Mouse (Mus musculus): ENCODE data around the gene Gm10718. TPM values are rescaled to one million over a fixed set of nuclear protein-coding genes. Genes with fewer than 3 reads are reported as not detected.
"Not testable (repeated sequence)": the region's sequence is repeated elsewhere in the genome, so short reads cannot be mapped to it uniquely, and the experiment has no call there.

The Gm10718 gene
- total and polyA plus RNA-seq, 3 experiments = 0.47 TPM; not detected in 2

GRCm38 (mm10) chr9:3027200-3027599 lies 3.9 kb downstream of the Gm10718 start:
- H3K4me2 ChIP-seq (ENCODE audit: insufficient read depth, low read depth, poor library complexity, severe bottlenecking); DNase-seq (ENCODE audit: extremely low read depth); H3K27me3 ChIP-seq (replicated peaks); in situ Hi-C loops (cut with MboI; ENCODE audit: low pct_ligation_motif_present, low pct_unique_long_range_greater_than_20kb, low sequenced_read_pairs); H3K27ac ChIP-seq (ENCODE audit: insufficient read depth, low read depth); dilution Hi-C loops (cut with MboI; ENCODE audit: extremely low pct_ligation_motif_present, extremely low pct_unique_long_range_greater_than_20kb, low sequenced_read_pairs); H3K4me1 ChIP-seq (ENCODE audit: control insufficient read depth in 1 of 2, insufficient read depth in 2 of 2); H3K36me3 ChIP-seq (replicated peaks in 1 of 2; ENCODE audit: control insufficient read depth in 1 of 2, insufficient read depth in 1 of 2, low read length in 1 of 2); H3K4me3 ChIP-seq (replicated peaks in 1 of 3; ENCODE audit: low read depth in 2 of 3, low read length in 2 of 3, poor library complexity in 1 of 3); H3K9ac ChIP-seq (ENCODE audit: insufficient read depth, low read depth); H3K79me2 ChIP-seq (replicated peaks; ENCODE audit: control insufficient read depth, extremely low read depth, insufficient read depth, poor library complexity, severe bottlenecking); H3K9me3 ChIP-seq (replicated peaks; ENCODE audit: low read length): not testable (repeated sequence)
- peak in 1 of 2 experiments; percentile 43; a peak in 1 of 4 replicates for TF ChIP-seq CTCF (conservative IDR thresholded peaks at IDR 0.05 in 1 of 2, IDR thresholded peaks at IDR 0.05 in 1 of 2; ENCODE audit: low read depth in 2 of 2, low read length in 2 of 2)

- H3K36me3 ChIP-seq (replicated peaks in 1 of 2; ENCODE audit: control insufficient read depth in 1 of 2, insufficient read depth in 1 of 2, low read length in 1 of 2); H3K4me2 ChIP-seq (ENCODE audit: insufficient read depth, low read depth, poor library complexity, severe bottlenecking); H3K27me3 ChIP-seq (replicated peaks); H3K4me1 ChIP-seq (ENCODE audit: control insufficient read depth in 1 of 2, insufficient read depth in 2 of 2); H3K4me3 ChIP-seq (replicated peaks in 1 of 3; ENCODE audit: low read depth in 2 of 3, low read length in 2 of 3, poor library complexity in 1 of 3); dilution Hi-C loops (cut with MboI; ENCODE audit: extremely low pct_ligation_motif_present, extremely low pct_unique_long_range_greater_than_20kb, low sequenced_read_pairs); in situ Hi-C loops (cut with MboI; ENCODE audit: low pct_ligation_motif_present, low pct_unique_long_range_greater_than_20kb, low sequenced_read_pairs); H3K79me2 ChIP-seq (replicated peaks; ENCODE audit: control insufficient read depth, extremely low read depth, insufficient read depth, poor library complexity, severe bottlenecking); H3K27ac ChIP-seq (ENCODE audit: insufficient read depth, low read depth); H3K9ac ChIP-seq (ENCODE audit: insufficient read depth, low read depth); H3K9me3 ChIP-seq (replicated peaks; ENCODE audit: low read length); DNase-seq (ENCODE audit: extremely low read depth): not testable (repeated sequence)
- TF ChIP-seq CTCF (conservative IDR thresholded peaks at IDR 0.05 in 1 of 2, IDR thresholded peaks at IDR 0.05 in 1 of 2; ENCODE audit: low read depth in 2 of 2, low read length in 2 of 2) = 0 out of 4 replicates have a peak, but pooled peaks of 1 of the 2 experiments have one; percentile 16
Measured at GRCm38 (mm10) chr9:3029276-3030000, 6.1 kb downstream of the Gm10718 start.

- H3K27ac ChIP-seq (ENCODE audit: insufficient read depth, low read depth); H3K4me1 ChIP-seq (ENCODE audit: control insufficient read depth in 1 of 2, insufficient read depth in 2 of 2); dilution Hi-C loops (cut with MboI; ENCODE audit: extremely low pct_ligation_motif_present, extremely low pct_unique_long_range_greater_than_20kb, low sequenced_read_pairs); H3K9me3 ChIP-seq (replicated peaks; ENCODE audit: low read length); in situ Hi-C loops (cut with MboI; ENCODE audit: low pct_ligation_motif_present, low pct_unique_long_range_greater_than_20kb, low sequenced_read_pairs); H3K4me3 ChIP-seq (replicated peaks in 1 of 3; ENCODE audit: low read depth in 2 of 3, low read length in 2 of 3, poor library complexity in 1 of 3); H3K27me3 ChIP-seq (replicated peaks); H3K9ac ChIP-seq (ENCODE audit: insufficient read depth, low read depth); H3K4me2 ChIP-seq (ENCODE audit: insufficient read depth, low read depth, poor library complexity, severe bottlenecking); H3K79me2 ChIP-seq (replicated peaks; ENCODE audit: control insufficient read depth, extremely low read depth, insufficient read depth, poor library complexity, severe bottlenecking); H3K36me3 ChIP-seq (replicated peaks in 1 of 2; ENCODE audit: control insufficient read depth in 1 of 2, insufficient read depth in 1 of 2, low read length in 1 of 2): not testable (repeated sequence)
- DNase-seq (ENCODE audit: extremely low read depth) = peak; percentile 94
Measured at GRCm38 (mm10) chr9:3030677-3031318, 7.5 kb downstream of the Gm10718 start.

GRCm38 (mm10) chr9:3034299-3034698 lies 11.0 kb downstream of the Gm10718 start, which contains the start of gene Gm17535:
Gm17535 (plus strand) TSS chr9:3034599.
- H3K9ac ChIP-seq (ENCODE audit: insufficient read depth, low read depth); dilution Hi-C loops (cut with MboI; ENCODE audit: extremely low pct_ligation_motif_present, extremely low pct_unique_long_range_greater_than_20kb, low sequenced_read_pairs); H3K9me3 ChIP-seq (replicated peaks; ENCODE audit: low read length); H3K4me1 ChIP-seq (ENCODE audit: control insufficient read depth in 1 of 2, insufficient read depth in 2 of 2); H3K36me3 ChIP-seq (replicated peaks in 1 of 2; ENCODE audit: control insufficient read depth in 1 of 2, insufficient read depth in 1 of 2, low read length in 1 of 2); H3K4me2 ChIP-seq (ENCODE audit: insufficient read depth, low read depth, poor library complexity, severe bottlenecking); H3K4me3 ChIP-seq (replicated peaks in 1 of 3; ENCODE audit: low read depth in 2 of 3, low read length in 2 of 3, poor library complexity in 1 of 3); H3K79me2 ChIP-seq (replicated peaks; ENCODE audit: control insufficient read depth, extremely low read depth, insufficient read depth, poor library complexity, severe bottlenecking); H3K27ac ChIP-seq (ENCODE audit: insufficient read depth, low read depth); DNase-seq (ENCODE audit: extremely low read depth); H3K27me3 ChIP-seq (replicated peaks); in situ Hi-C loops (cut with MboI; ENCODE audit: low pct_ligation_motif_present, low pct_unique_long_range_greater_than_20kb, low sequenced_read_pairs): not testable (repeated sequence)

GRCm38 (mm10) chr9:3036577-3036976 lies 13.2 kb downstream of the Gm10718 start, which contains the start of gene Gm10715:
Gm10715 (plus strand) TSS chr9:3036877.
- H3K9me3 ChIP-seq (replicated peaks; ENCODE audit: low read length); in situ Hi-C loops (cut with MboI; ENCODE audit: low pct_ligation_motif_present, low pct_unique_long_range_greater_than_20kb, low sequenced_read_pairs); H3K27me3 ChIP-seq (replicated peaks); H3K79me2 ChIP-seq (replicated peaks; ENCODE audit: control insufficient read depth, extremely low read depth, insufficient read depth, poor library complexity, severe bottlenecking); dilution Hi-C loops (cut with MboI; ENCODE audit: extremely low pct_ligation_motif_present, extremely low pct_unique_long_range_greater_than_20kb, low sequenced_read_pairs); H3K4me1 ChIP-seq (ENCODE audit: control insufficient read depth in 1 of 2, insufficient read depth in 2 of 2); H3K9ac ChIP-seq (ENCODE audit: insufficient read depth, low read depth); H3K27ac ChIP-seq (ENCODE audit: insufficient read depth, low read depth); H3K4me3 ChIP-seq (replicated peaks in 1 of 3; ENCODE audit: low read depth in 2 of 3, low read length in 2 of 3, poor library complexity in 1 of 3); DNase-seq (ENCODE audit: extremely low read depth); H3K36me3 ChIP-seq (replicated peaks in 1 of 2; ENCODE audit: control insufficient read depth in 1 of 2, insufficient read depth in 1 of 2, low read length in 1 of 2); H3K4me2 ChIP-seq (ENCODE audit: insufficient read depth, low read depth, poor library complexity, severe bottlenecking): not testable (repeated sequence)

GRCm38 (mm10) chr9:3038161-3038560 lies 14.8 kb downstream of the Gm10718 start:
- H3K4me2 ChIP-seq (ENCODE audit: insufficient read depth, low read depth, poor library complexity, severe bottlenecking); H3K9me3 ChIP-seq (replicated peaks; ENCODE audit: low read length); H3K36me3 ChIP-seq (replicated peaks in 1 of 2; ENCODE audit: control insufficient read depth in 1 of 2, insufficient read depth in 1 of 2, low read length in 1 of 2); H3K4me1 ChIP-seq (ENCODE audit: control insufficient read depth in 1 of 2, insufficient read depth in 2 of 2); in situ Hi-C loops (cut with MboI; ENCODE audit: low pct_ligation_motif_present, low pct_unique_long_range_greater_than_20kb, low sequenced_read_pairs); H3K27ac ChIP-seq (ENCODE audit: insufficient read depth, low read depth); dilution Hi-C loops (cut with MboI; ENCODE audit: extremely low pct_ligation_motif_present, extremely low pct_unique_long_range_greater_than_20kb, low sequenced_read_pairs); H3K27me3 ChIP-seq (replicated peaks); H3K4me3 ChIP-seq (replicated peaks in 1 of 3; ENCODE audit: low read depth in 2 of 3, low read length in 2 of 3, poor library complexity in 1 of 3); H3K79me2 ChIP-seq (replicated peaks; ENCODE audit: control insufficient read depth, extremely low read depth, insufficient read depth, poor library complexity, severe bottlenecking); H3K9ac ChIP-seq (ENCODE audit: insufficient read depth, low read depth): not testable (repeated sequence)
- DNase-seq (ENCODE audit: extremely low read depth) = peak; percentile 16

Measured in CH12.LX (cell line).